Mouse (Mus musculus) embryonic facial prominence, embryonic 10.5 days (tissue): Measurements from ENCODE around the gene Zfp853. TPM values are rescaled to one million over a fixed set of nuclear protein-coding genes. Genes with fewer than 3 reads are reported as not detected.

Experiments
- polyA plus RNA-seq: library from polyadenylated mRNA; unstranded; fragments of >200 nt; fragmentation: Nextera tagmentation; extraction: Ambion mirVana; gene quantifications from 2 replicates; pipeline ENCODE4 v1.2.1, GENCODE M21; 2016

The Zfp853 gene
- polyA plus RNA-seq, 1 experiment from 2014 or later = not detected

Other genes with a start within 250 kb of the Zfp853 start
- gene Rnf216, start 180.6 kb downstream of the Zfp853 start, polyA plus RNA-seq = 50.5 and 53.9 TPM in 2 replicates
- not detected in 2 replicates for gene Olfr718-ps1, start 146.0 kb downstream of the Zfp853 start, polyA plus RNA-seq
- 15.6 and 16.3 TPM in 2 replicates for gene Rbak, start 112.8 kb downstream of the Zfp853 start, polyA plus RNA-seq
- not detected in 2 replicates for gene Spdye4b, start 112.6 kb downstream of the Zfp853 start, polyA plus RNA-seq
- not detected in 2 replicates for gene Spdye4a, start 66.7 kb downstream of the Zfp853 start, polyA plus RNA-seq
- 21.7 and 22.7 TPM in 2 replicates for gene Zfp12, start 58.5 kb downstream of the Zfp853 start, polyA plus RNA-seq
- gene Zfp316, start 23.6 kb downstream of the Zfp853 start, polyA plus RNA-seq = 3.1 and 3.5 TPM in 2 replicates
- gene E130309D02Rik, start 21.7 kb upstream of the Zfp853 start, polyA plus RNA-seq = 62.1 and 65.4 TPM in 2 replicates
- gene Zdhhc4, start 35.6 kb upstream of the Zfp853 start, polyA plus RNA-seq = 71.0 and 77.2 TPM in 2 replicates
- 0.09 and 0.14 TPM in 2 replicates for gene Grid2ip, start 63.7 kb upstream of the Zfp853 start, polyA plus RNA-seq
- 221 and 226 TPM in 2 replicates for gene Kdelr2, start 110.2 kb upstream of the Zfp853 start, polyA plus RNA-seq
- 12.4 and 12.6 TPM in 2 replicates for gene Daglb, start 171.0 kb upstream of the Zfp853 start, polyA plus RNA-seq
- 400 and 407 TPM in 2 replicates for gene Rac1, start 234.4 kb upstream of the Zfp853 start, polyA plus RNA-seq